Mouse (Mus musculus) hindbrain, embryonic 10.5 days (tissue): ENCODE data around the gene Tbp. TPM values are rescaled to one million over a fixed set of nuclear protein-coding genes. Genes with fewer than 3 reads are reported as not detected.
"Not testable (repeated sequence)": the region's sequence is repeated elsewhere in the genome, so short reads cannot be mapped to it uniquely, and the experiment has no call there.

Source experiments
- DNase-seq: peaks from one replicate; pipeline ENCODE4 v3.0.0-alpha.2; 2017; ENCODE audit warnings: low spot score
- H3K27ac ChIP-seq: fragments of 300-500 bp; sonication (generic); 2 replicates; pipeline ENCODE4 v1.5.1; 2016; ENCODE audit warnings: mild to moderate bottlenecking, moderate library complexity
- H3K27me3 ChIP-seq: fragments of 300-500 bp; sonication (generic); 2 replicates; pipeline ENCODE4 v1.6.1; 2016; ENCODE audit warnings: mild to moderate bottlenecking; ENCODE audit not compliant: poor library complexity, insufficient read depth, severe bottlenecking
- H3K36me3 ChIP-seq: fragments of 300-500 bp; sonication (generic); 2 replicates; pipeline ENCODE4 v1.6.1; 2016; ENCODE audit warnings: mild to moderate bottlenecking, moderate library complexity
- H3K4me1 ChIP-seq: fragments of 300-500 bp; sonication (generic); replicated peaks from 2 replicates; pipeline ENCODE4 v1.6.1; 2016; ENCODE audit warnings: mild to moderate bottlenecking
- H3K4me3 ChIP-seq: fragments of 300-500 bp; sonication (generic); 2 replicates; pipeline ENCODE4 v1.5.1; 2016; ENCODE audit warnings: mild to moderate bottlenecking, moderate library complexity
- H3K9me3 ChIP-seq: fragments of 300-500 bp; sonication (generic); 2 replicates; pipeline ENCODE4 v1.6.1; 2016; ENCODE audit warnings: mild to moderate bottlenecking, moderate library complexity
- WGBS: fragments of 180-500 bp; shearing (Covaris S2); methylation state at CpG from one replicate; pipeline ENCODE4 v1.1.7; 2016; 5-methylcytosine and 5-hydroxymethylcytosine counted together
- polyA plus RNA-seq: library from polyadenylated mRNA; unstranded; fragments of >200 nt; fragmentation: Nextera tagmentation; extraction: Ambion mirVana; gene quantifications from 2 replicates; pipeline ENCODE4 v1.2.1, GENCODE M21; 2016

Tbp gene
- polyA plus RNA-seq, 1 experiment from 2014 or later, result 62.1 TPM

DNA sequence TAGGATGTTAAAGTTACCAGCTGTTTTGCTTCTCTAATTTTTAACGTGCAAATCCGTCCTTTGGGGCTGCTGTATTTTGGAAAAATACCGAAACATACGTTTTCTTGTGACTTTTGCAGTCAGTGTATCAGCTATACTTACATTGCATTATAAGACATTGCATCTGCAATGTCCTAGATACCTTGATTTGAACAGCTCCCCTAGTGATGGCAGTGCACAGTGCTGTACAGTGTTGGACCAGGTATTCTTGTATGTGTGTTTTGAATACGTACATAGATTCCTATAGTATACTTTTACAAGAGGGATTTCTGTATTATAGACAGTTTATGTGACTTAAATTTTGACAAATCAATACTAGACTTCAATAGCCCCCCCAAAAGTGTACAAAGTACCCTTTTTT is 18.5 kb downstream of the Tbp start:
- no peak overlapping the region for H3K4me3 ChIP-seq
- no peaks in the 10 kb centered on the region for H3K27me3 ChIP-seq
- H3K27ac ChIP-seq, result no peak overlapping the region
- WGBS, result 92% methylated on average over 5 of the region's 5 CpGs
- H3K9me3 ChIP-seq, result no peaks in the 10 kb centered on the region
- DNase-seq, result no peak
- no peaks in the 10 kb centered on the region for H3K4me1 ChIP-seq
- peaks cover 100% of the 10 kb centered on the region for H3K36me3 ChIP-seq

- Histone ChIP-seq H3K4me1 (no peaks in the 10 kb centered on the region), H3K4me3 (no peak overlapping the region), H3K27ac (no peak overlapping the region), H3K36me3 (peaks cover 99% of the 10 kb centered on the region), H3K9me3 (no peaks in the 10 kb centered on the region), H3K27me3 (no peaks in the 10 kb centered on the region)
- WGBS, result 100% methylated on average over 1 of the region's 1 CpGs
- DNase-seq, result no peak
These were observed 19.1 kb downstream of the Tbp start for GRCm38 (mm10) chr17:15518766-15519165.

- no peaks in the 10 kb centered on the region for H3K9me3 ChIP-seq
- H3K36me3 ChIP-seq, result peaks cover 44% of the 10 kb centered on the region
- H3K27ac ChIP-seq, result peak overlapping the region; percentile 89
- WGBS, result 18% methylated on average over 10 of the region's 10 CpGs
- DNase-seq, result no peak
- peaks cover 20% of the 10 kb centered on the region for H3K4me1 ChIP-seq
- H3K4me3 ChIP-seq, result peak overlapping the region; percentile 84
- no peaks in the 10 kb centered on the region for H3K27me3 ChIP-seq
These were observed 26.6 kb downstream of the Tbp start for GRCm38 (mm10) chr17:15526304-15526703.

DNA sequence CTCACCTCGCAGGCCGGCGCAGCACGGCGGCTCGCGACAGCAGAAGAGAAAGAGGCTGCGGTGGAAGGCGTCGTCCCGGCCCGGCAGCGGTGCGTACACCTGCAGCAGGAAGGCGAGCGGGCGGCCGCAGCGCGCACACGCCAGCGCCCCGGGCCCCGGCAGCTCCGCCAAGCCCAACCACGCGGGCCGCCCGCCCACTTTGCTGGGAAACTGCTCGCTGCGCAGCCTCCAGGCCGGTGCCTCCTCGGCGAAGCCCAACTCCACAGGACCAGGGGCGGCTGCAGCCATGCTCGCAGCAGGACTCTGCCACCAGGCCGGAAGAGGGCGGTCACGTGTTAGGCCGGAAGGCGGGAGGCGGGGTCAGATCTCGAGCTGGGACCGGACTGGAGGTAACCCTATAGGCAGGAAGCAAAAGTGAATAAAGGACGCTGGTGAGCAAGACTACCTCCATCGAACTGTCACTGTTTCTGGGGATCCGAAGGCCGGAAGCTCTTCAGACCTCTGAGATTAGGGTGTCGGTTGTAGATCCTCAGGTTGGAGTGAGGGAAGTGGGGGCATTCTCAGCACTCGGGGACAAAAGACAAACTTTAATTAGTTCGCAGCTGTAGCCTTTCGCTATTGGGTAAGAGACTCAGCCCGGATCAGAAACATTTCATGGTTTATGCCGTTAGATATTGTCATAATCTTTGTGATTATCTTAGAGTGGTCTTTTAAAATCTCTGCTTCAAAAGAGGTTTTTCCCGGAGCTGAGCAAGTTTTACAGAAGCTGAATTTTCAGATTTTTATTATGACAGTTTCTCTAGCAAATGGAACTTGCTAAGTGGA is 27.5 kb downstream of the Tbp start, which contains the start of gene Pdcd2:
TSS of gene Pdcd2 (minus strand) at position 316 of the 825 bp plus-strand sequence.
- H3K36me3 ChIP-seq, result peaks cover 35% of the 10 kb centered on the region
- H3K4me3 ChIP-seq, result peak within 1 kb of the TSS; percentile 84
- H3K27me3 ChIP-seq, result no peaks in the 10 kb centered on the region
- WGBS, result 2% methylated on average over 55 of the region's 55 CpGs
- H3K9me3 ChIP-seq, result no peaks in the 10 kb centered on the region
- H3K27ac ChIP-seq, result peak within 1 kb of the TSS; percentile 89
- peaks cover 20% of the 10 kb centered on the region for H3K4me1 ChIP-seq
- peak; percentile 98 for DNase-seq

DNA sequence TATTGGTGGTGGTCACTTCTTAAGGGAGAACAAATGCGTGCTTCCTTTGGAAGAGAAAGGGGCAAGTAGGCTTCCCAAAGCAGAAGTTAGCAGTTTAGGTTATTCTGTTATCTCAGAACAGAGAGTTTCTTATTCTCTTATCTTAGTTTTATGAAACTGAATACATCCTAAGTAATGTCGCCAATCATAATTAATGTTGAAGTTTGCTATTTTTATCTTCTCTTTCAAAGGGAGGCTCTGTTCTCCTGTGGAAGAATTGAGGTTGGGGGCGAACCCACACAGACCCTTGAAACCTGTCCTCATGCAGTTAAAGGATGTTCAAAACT is 28.1 kb downstream of the Tbp start:
- H3K4me3 ChIP-seq, result peak overlapping the region; percentile 84
- H3K27me3 ChIP-seq, result no peaks in the 10 kb centered on the region
- H3K27ac ChIP-seq, result peak overlapping the region; percentile 89
- no peak for DNase-seq
- H3K9me3 ChIP-seq, result no peaks in the 10 kb centered on the region
- H3K4me1 ChIP-seq, result peaks cover 20% of the 10 kb centered on the region
- H3K36me3 ChIP-seq, result peaks cover 29% of the 10 kb centered on the region
- WGBS, result 64% methylated on average over 3 of the region's 3 CpGs

GRCm38 (mm10) chr17:15528887-15529286 is 29.2 kb downstream of the Tbp start:
- no peak for DNase-seq
- Histone ChIP-seq H3K27ac (no peak overlapping the region), H3K9me3 (no peaks in the 10 kb centered on the region), H3K27me3 (no peaks in the 10 kb centered on the region), H3K36me3 (peaks cover 19% of the 10 kb centered on the region), H3K4me3 (no peak overlapping the region), H3K4me1 (peaks cover 20% of the 10 kb centered on the region)
- WGBS, result 87% methylated on average over 2 of the region's 2 CpGs

GRCm38 (mm10) chr17:15530141-15530540 is 30.5 kb downstream of the Tbp start:
- WGBS, result 4% methylated on average over 5 of the region's 5 CpGs
- Histone ChIP-seq H3K27me3 (peaks cover 7% of the 10 kb centered on the region), H3K4me1 (peaks cover 20% of the 10 kb centered on the region), H3K27ac (no peak overlapping the region), H3K36me3 (peaks cover 7% of the 10 kb centered on the region), H3K9me3 (no peaks in the 10 kb centered on the region), H3K4me3 (no peak overlapping the region)
- DNase-seq, result peak; percentile 25

DNA sequence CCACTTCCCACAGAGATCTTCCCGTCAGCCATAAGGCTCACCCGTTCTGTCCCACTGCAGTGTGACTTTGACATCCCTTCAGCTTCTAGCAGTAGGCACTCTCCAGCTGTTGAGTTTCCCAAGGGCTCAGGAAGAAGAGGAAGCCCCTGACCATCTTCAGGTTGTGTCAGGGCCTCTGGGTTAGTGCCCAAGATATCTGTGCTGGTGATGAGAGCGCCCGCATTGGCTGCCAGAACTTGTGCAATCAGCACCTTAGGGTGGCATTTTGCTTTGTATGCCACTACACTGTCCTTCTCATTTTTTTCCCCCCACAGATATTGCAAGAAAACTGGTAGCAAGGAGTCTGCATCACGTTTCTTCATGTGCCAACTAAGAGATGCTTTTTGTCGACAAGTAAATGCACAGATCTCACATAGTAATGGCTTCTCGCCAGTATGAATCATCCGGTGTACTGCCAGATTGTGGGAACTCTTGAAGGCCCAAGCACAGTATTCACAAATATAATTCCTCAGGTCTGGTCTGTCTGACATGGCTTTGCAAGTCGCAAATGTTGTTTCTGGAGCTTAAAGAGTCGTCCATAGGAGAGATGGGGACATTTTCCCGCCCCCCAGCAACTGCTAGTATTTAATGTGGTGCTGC is 35.6 kb downstream of the Tbp start:
- 67% methylated on average over 11 of the region's 11 CpGs for WGBS
- Histone ChIP-seq H3K4me3 (no peak overlapping the region), H3K4me1 (0 out of 2 replicates have a peak, but pooled peaks cover 3% of the 10 kb centered on the region), H3K36me3 (no peaks in the 10 kb centered on the region), H3K27me3 (peaks cover 35% of the 10 kb centered on the region), H3K27ac (no peak overlapping the region), H3K9me3 (no peaks in the 10 kb centered on the region)
- no peak for DNase-seq

GRCm38 (mm10) chr17:15535943-15536342 is 36.3 kb downstream of the Tbp start:
- Histone ChIP-seq H3K4me1 (0 out of 2 replicates have a peak, but pooled peaks cover 3% of the 10 kb centered on the region), H3K27ac (no peak overlapping the region), H3K4me3 (peak overlapping the region; percentile 62), H3K27me3 (peaks cover 35% of the 10 kb centered on the region), H3K9me3 (no peaks in the 10 kb centered on the region), H3K36me3 (no peaks in the 10 kb centered on the region)
- DNase-seq, result no peak
- WGBS, result 18% methylated on average over 8 of the region's 8 CpGs

- DNase-seq, result peak; percentile 65
- no peaks in the 10 kb centered on the region for H3K9me3 ChIP-seq
- peak overlapping the region; percentile 62 for H3K4me3 ChIP-seq
- H3K27ac ChIP-seq, result peak overlapping the region; percentile 75
- under 1% methylated on average over 33 of the region's 33 CpGs for WGBS
- no peaks in the 10 kb centered on the region for H3K36me3 ChIP-seq
- peaks cover 35% of the 10 kb centered on the region for H3K27me3 ChIP-seq
- 0 out of 2 replicates have a peak, but pooled peaks cover 3% of the 10 kb centered on the region for H3K4me1 ChIP-seq
These were observed 36.8 kb downstream of the Tbp start for GRCm38 (mm10) chr17:15536457-15536904.

DNA sequence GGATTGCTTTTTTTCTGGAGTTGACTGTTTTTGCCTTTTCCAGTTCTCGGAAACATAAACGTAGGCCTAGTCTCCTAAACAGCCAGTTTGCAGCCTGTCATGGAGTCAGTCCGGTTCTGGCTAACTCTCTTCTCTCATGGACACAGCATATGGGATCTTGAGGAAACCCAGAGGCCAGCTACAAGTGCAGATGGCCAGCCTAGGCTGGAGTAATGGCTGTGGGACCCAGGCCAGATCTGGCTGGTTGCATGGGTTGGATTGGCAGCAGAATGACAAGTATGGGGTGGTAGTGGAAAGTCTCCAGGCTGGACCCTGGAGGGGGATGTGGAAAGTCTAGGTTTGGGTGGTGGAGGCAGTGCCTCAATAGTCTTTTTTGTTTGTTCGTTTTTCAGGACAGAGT is 40.6 kb downstream of the Tbp start:
- DNase-seq, result no peak
- Histone ChIP-seq H3K27ac (no peak overlapping the region), H3K4me3 (no peak overlapping the region), H3K9me3 (peaks cover 12% of the 10 kb centered on the region; the same call in 1 of the 2 replicates), H3K27me3 (peaks cover 27% of the 10 kb centered on the region), H3K4me1 (0 out of 2 replicates have a peak, but pooled peaks cover 3% of the 10 kb centered on the region), H3K36me3 (0 out of 2 replicates have a peak, but pooled peaks cover 4% of the 10 kb centered on the region)
- 70% methylated on average over 4 of the region's 4 CpGs for WGBS

GRCm38 (mm10) chr17:15543868-15544267 is 44.2 kb downstream of the Tbp start:
- H3K4me1 ChIP-seq, DNase-seq, H3K27me3 ChIP-seq, H3K27ac ChIP-seq, H3K4me3 ChIP-seq, H3K36me3 ChIP-seq: not testable (repeated sequence)
- WGBS, result 62% methylated on average over 4 of the region's 4 CpGs
- H3K9me3 ChIP-seq, result peaks cover 12% of the 10 kb centered on the region; the same call in 1 of the 2 replicates

- Histone ChIP-seq H3K4me3 (no peak overlapping the region), H3K27me3 (0 out of 2 replicates have a peak, but pooled peaks cover 5% of the 10 kb centered on the region), H3K36me3 (0 out of 2 replicates have a peak, but pooled peaks cover 4% of the 10 kb centered on the region), H3K27ac (no peak overlapping the region), H3K4me1 (no peaks in the 10 kb centered on the region), H3K9me3 (peaks cover 12% of the 10 kb centered on the region; the same call in 1 of the 2 replicates)
- no peak for DNase-seq
- 83% methylated on average over 4 of the region's 4 CpGs for WGBS
These were observed 46.8 kb downstream of the Tbp start for GRCm38 (mm10) chr17:15546440-15546839.
